Mouse (Mus musculus): ENCODE measurements around the gene Gk5.
"Not testable (repeated sequence)": the region's sequence is repeated elsewhere in the genome, so short reads cannot be mapped to it uniquely, and the experiment has no call there.

GRCm38 (mm10) chr9:96088456-96088855, 30.7 kb upstream of the Gk5 start:
- TF ChIP-seq POLR2A (IDR thresholded peaks at IDR 0.05; ENCODE audit: borderline replicate concordance, control insufficient read depth, low read depth, low read length); CTCF (IDR thresholded peaks at IDR 0.05; ENCODE audit: control insufficient read depth, insufficient read depth, low read length): not testable (repeated sequence)

All from bone marrow, adult 2 months (tissue).